Mouse (Mus musculus) kidney, adult 9 months (tissue): Measurements from ENCODE around the gene Fam185a.

Experiments used
- DNase-seq: peaks from one replicate; pipeline ENCODE4 v3.0.0; 2022

The Fam185a gene

GRCm38 (mm10) chr5:21424614-21425602 lies at the start of gene Fam185a, which contains the start of gene Ccdc146:
Gene Fam185a, plus strand, starts transcription at chr5:21424958.
Gene Ccdc146, minus strand, starts transcription at chr5:21424677.
- DNase-seq: peak; percentile 99

- no peak for DNase-seq
Measured at GRCm38 (mm10) chr5:21376935-21377334, 47.8 kb upstream of the Fam185a start.

- no peak for DNase-seq
Measured at GRCm38 (mm10) chr5:21378397-21378796, 46.4 kb upstream of the Fam185a start.

GRCm38 (mm10) chr5:21381986-21382385 lies 42.8 kb upstream of the Fam185a start:
- DNase-seq: no peak

- DNase-seq: no peak
Measured at GRCm38 (mm10) chr5:21382678-21383077, 42.1 kb upstream of the Fam185a start.

- no peak for DNase-seq
Measured at GRCm38 (mm10) chr5:21383392-21384251, 41.1 kb upstream of the Fam185a start.

GRCm38 (mm10) chr5:21384252-21384960 lies 40.4 kb upstream of the Fam185a start:
- DNase-seq: no peak

GRCm38 (mm10) chr5:21384976-21385375 lies 39.8 kb upstream of the Fam185a start:
- DNase-seq: no peak

GRCm38 (mm10) chr5:21386432-21386831 lies 38.3 kb upstream of the Fam185a start:
- DNase-seq: no peak

GRCm38 (mm10) chr5:21387340-21387739 lies 37.4 kb upstream of the Fam185a start:
- no peak for DNase-seq

- no peak for DNase-seq
Measured at GRCm38 (mm10) chr5:21388855-21389254, 35.9 kb upstream of the Fam185a start.

- peak; percentile 85 for DNase-seq
Measured at GRCm38 (mm10) chr5:21391616-21392384, 33.0 kb upstream of the Fam185a start.

- DNase-seq: no peak
Measured at GRCm38 (mm10) chr5:21394562-21394961, 30.2 kb upstream of the Fam185a start.

- no peak for DNase-seq
Measured at GRCm38 (mm10) chr5:21395205-21395840, 29.4 kb upstream of the Fam185a start.

GRCm38 (mm10) chr5:21411261-21411666 lies 13.5 kb upstream of the Fam185a start:
- DNase-seq: no peak

GRCm38 (mm10) chr5:21412056-21412455 lies 12.7 kb upstream of the Fam185a start:
- DNase-seq: no peak

GRCm38 (mm10) chr5:21413322-21413721 lies 11.4 kb upstream of the Fam185a start:
- DNase-seq: no peak

GRCm38 (mm10) chr5:21414116-21414820 lies 10.5 kb upstream of the Fam185a start:
- DNase-seq: no peak

- no peak for DNase-seq
Measured at GRCm38 (mm10) chr5:21418613-21419012, 6.1 kb upstream of the Fam185a start.

- peak; percentile 61 for DNase-seq
Measured at GRCm38 (mm10) chr5:21420609-21421008, 4.1 kb upstream of the Fam185a start.

GRCm38 (mm10) chr5:21426666-21427065 lies 1.9 kb downstream of the Fam185a start:
- no peak for DNase-seq
